Comparison of ENCODE assay signal across 8 mouse cellular contexts in genomic region chr2:93956908-93957784, GRCm38 (mm10). TPM values are rescaled to one million over a fixed set of nuclear protein-coding genes. Genes with fewer than 3 reads are reported as not detected.
A peak's percentile ranks its signal among the peaks of the same experiment; 100 is the strongest.
DNase-seq lines count a peak whose midpoint lies in the region; ATAC-seq and TF ChIP-seq lines count a peak whose summit lies in the region.

Gm13889 (minus strand) TSS chr2:93957201.

- H3K27me3 ChIP-seq in spleen, adult 2 months (ENCODE audit: control insufficient read depth, insufficient read depth, low read length), result peaks cover 18% of the 10 kb centered on the region
- peaks cover 5% of the 10 kb centered on the region; the same call in 1 of the 2 replicates for H3K27me3 ChIP-seq in forebrain, embryonic 11.5 days (ENCODE audit: control insufficient read depth, insufficient read depth, low read length)
- H3K27me3 ChIP-seq in heart, embryonic 13.5 days (replicated peaks), result peaks cover 82% of the 10 kb centered on the region
- peaks cover 19% of the 10 kb centered on the region for H3K27me3 ChIP-seq in kidney, postnatal 0 days (ENCODE audit: insufficient read depth, low read length)
- H3K27me3 ChIP-seq in liver, adult 2 months (ENCODE audit: control insufficient read depth, insufficient read depth, low read length), result peaks cover 6% of the 10 kb centered on the region; the same call in 1 of the 2 replicates
- H3K27me3 ChIP-seq in neural tube, embryonic 11.5 days (ENCODE audit: control insufficient read depth, insufficient read depth, low read length), result peaks cover 42% of the 10 kb centered on the region

- TF ChIP-seq POLR2A in spleen, adult 2 months (IDR thresholded peaks at IDR 0.05; ENCODE audit: low read depth, low read length), result no peak
- TF ChIP-seq POLR2A in liver, adult 2 months (IDR thresholded peaks at IDR 0.05; ENCODE audit: extremely low read depth, insufficient read depth, low read length), result no peak

- ATAC-seq in forebrain, embryonic 11.5 days (replicated peaks; ENCODE audit: low FRiP score), result peak; percentile 70
- ATAC-seq in heart, embryonic 13.5 days (ENCODE audit: extremely low read depth, insufficient number of reproducible peaks, low FRiP score, low TSS enrichment), result peak; percentile 21; the same call in 1 of the 2 replicates
- ATAC-seq in kidney, postnatal 0 days (replicated peaks; ENCODE audit: low FRiP score, low read depth), result peak; percentile 61
- ATAC-seq in neural tube, embryonic 11.5 days (ENCODE audit: insufficient read depth, low FRiP score, low TSS enrichment), result peak; percentile 68

- no peaks in the 10 kb centered on the region for H3K79me2 ChIP-seq in liver, adult 2 months (ENCODE audit: control insufficient read depth, insufficient read depth, low read length)

- WGBS in spleen, adult 2 months, result 10% methylated on average over 60 of the region's 62 CpGs
- 3% methylated on average over 61 of the region's 62 CpGs for WGBS in forebrain, embryonic 11.5 days
- 6% methylated on average over 46 of the region's 62 CpGs for WGBS in heart, embryonic 13.5 days
- 11% methylated on average over 30 of the region's 62 CpGs for WGBS in kidney, postnatal 0 days
- 7% methylated on average over 61 of the region's 62 CpGs for WGBS in liver, adult 2 months
- 6% methylated on average over 42 of the region's 62 CpGs for WGBS in neural tube, embryonic 11.5 days

- H3K4me2 ChIP-seq in forebrain, embryonic 11.5 days (ENCODE audit: low read depth, low read length, severe bottlenecking), result peak within 1 kb of the TSS; percentile 99
- H3K4me2 ChIP-seq in heart, embryonic 13.5 days, result peak within 1 kb of the TSS; percentile 99
- H3K4me2 ChIP-seq in kidney, postnatal 0 days (ENCODE audit: low read length), result peak within 1 kb of the TSS; percentile 91
- H3K4me2 ChIP-seq in neural tube, embryonic 11.5 days (ENCODE audit: low read depth), result peak within 1 kb of the TSS; percentile 98

- H3K4me3 ChIP-seq in spleen, adult 2 months (ENCODE audit: extremely low read depth, insufficient read depth, insufficient read length), result peak within 1 kb of the TSS; percentile 31; the same call in 1 of the 2 replicates
- peak within 1 kb of the TSS; percentile 64 for H3K4me3 ChIP-seq in forebrain, embryonic 11.5 days (ENCODE audit: low read depth, low read length)
- H3K4me3 ChIP-seq in heart, embryonic 13.5 days, result peak within 1 kb of the TSS; percentile 74
- H3K4me3 ChIP-seq in kidney, postnatal 0 days (replicated peaks; ENCODE audit: low read depth, low read length), result peak within 1 kb of the TSS; percentile 67
- peak within 1 kb of the TSS; percentile 65 for H3K4me3 ChIP-seq in liver, adult 2 months (ENCODE audit: insufficient read depth, low read depth, low read length)
- peak within 1 kb of the TSS; percentile 58 for H3K4me3 ChIP-seq in neural tube, embryonic 11.5 days (ENCODE audit: low read depth, low read length)

- no peaks in the 10 kb centered on the region for H3K9me3 ChIP-seq in forebrain, embryonic 11.5 days (ENCODE audit: control insufficient read depth, low read length)
- H3K9me3 ChIP-seq in heart, embryonic 13.5 days, result no peaks in the 10 kb centered on the region
- no peaks in the 10 kb centered on the region for H3K9me3 ChIP-seq in kidney, postnatal 0 days (replicated peaks; ENCODE audit: low read length)
- no peaks in the 10 kb centered on the region for H3K9me3 ChIP-seq in neural tube, embryonic 11.5 days (ENCODE audit: control insufficient read depth, low read length)

- no peak for DNase-seq in spleen, adult 2 months (ENCODE audit: low read depth in 1 of 2, low spot score in 2 of 2)
- DNase-seq in spleen, adult 12 weeks (ENCODE audit: low spot score), result no peak
- DNase-seq in forebrain, embryonic 11.5 days (ENCODE audit: low spot score), result peak; percentile 86
- peak; percentile 80 for DNase-seq in kidney, postnatal 0 days (ENCODE audit: low spot score)
- DNase-seq in liver, adult 2 months (ENCODE audit: extremely low read depth, low read depth, low spot score), result no peak
- DNase-seq in neural tube, embryonic 11.5 days (ENCODE audit: low spot score), result peak; percentile 58
- peak; percentile 12 to 38 for DNase-seq in thymus, postnatal 10 days (ENCODE audit: low spot score in 2 of 2)

- peak within 1 kb of the TSS; percentile 81 for H3K9ac ChIP-seq in forebrain, embryonic 11.5 days (ENCODE audit: low read length)
- peak within 1 kb of the TSS; percentile 87 for H3K9ac ChIP-seq in heart, embryonic 13.5 days
- H3K9ac ChIP-seq in kidney, postnatal 0 days (ENCODE audit: low read depth, low read length), result peak within 1 kb of the TSS; percentile 79
- peak within 1 kb of the TSS; percentile 78 for H3K9ac ChIP-seq in liver, adult 2 months (ENCODE audit: low read depth, low read length)
- H3K9ac ChIP-seq in neural tube, embryonic 11.5 days (ENCODE audit: low read length), result peak within 1 kb of the TSS; percentile 64

- peaks cover 3% of the 10 kb centered on the region; the same call in 1 of the 2 replicates for H3K4me1 ChIP-seq in spleen, adult 2 months (ENCODE audit: control insufficient read depth, insufficient read depth, insufficient read length)
- peaks cover 12% of the 10 kb centered on the region; the same call in 1 of the 2 replicates for H3K4me1 ChIP-seq in forebrain, embryonic 11.5 days (replicated peaks; ENCODE audit: control insufficient read depth, insufficient read depth, low read length)
- peaks cover 27% of the 10 kb centered on the region for H3K4me1 ChIP-seq in heart, embryonic 13.5 days
- H3K4me1 ChIP-seq in kidney, postnatal 0 days (replicated peaks; ENCODE audit: insufficient read depth, low read length), result peaks cover 26% of the 10 kb centered on the region
- no peaks in the 10 kb centered on the region; the same call in 1 of the 2 replicates for H3K4me1 ChIP-seq in liver, adult 2 months (ENCODE audit: control insufficient read depth, insufficient read depth, low read length)
- peaks cover 9% of the 10 kb centered on the region for H3K4me1 ChIP-seq in neural tube, embryonic 11.5 days (ENCODE audit: control insufficient read depth, insufficient read depth, low read length)

- H3K27ac ChIP-seq in spleen, adult 2 months (ENCODE audit: insufficient read depth, low read length), result no peak within 1 kb of the TSS
- H3K27ac ChIP-seq in forebrain, embryonic 11.5 days (ENCODE audit: low read depth, low read length), result peak within 1 kb of the TSS; percentile 39
- H3K27ac ChIP-seq in heart, embryonic 13.5 days (replicated peaks), result peak within 1 kb of the TSS; percentile 32; the same call in 1 of the 2 replicates
- peak within 1 kb of the TSS; percentile 70 for H3K27ac ChIP-seq in kidney, postnatal 0 days
- peak within 1 kb of the TSS; percentile 38; the same call in 1 of the 2 replicates for H3K27ac ChIP-seq in liver, adult 2 months (replicated peaks; ENCODE audit: insufficient read depth, low read depth, low read length)
- H3K27ac ChIP-seq in neural tube, embryonic 11.5 days (ENCODE audit: low read depth, low read length), result no peak within 1 kb of the TSS

- no peak for TF ChIP-seq CTCF in spleen, adult 2 months (IDR thresholded peaks at IDR 0.05; ENCODE audit: extremely low read depth, insufficient read depth, insufficient read length, insufficient replicate concordance)
- no peak for TF ChIP-seq CTCF in kidney, postnatal 0 days (IDR thresholded peaks at IDR 0.05; ENCODE audit: low read depth)
- TF ChIP-seq CTCF in liver, adult 2 months (IDR thresholded peaks at IDR 0.05; ENCODE audit: low read depth, low read length), result no peak

- no peaks in the 10 kb centered on the region for H3K36me3 ChIP-seq in spleen, adult 2 months (ENCODE audit: control insufficient read depth, insufficient read depth, low read length)
- H3K36me3 ChIP-seq in forebrain, embryonic 11.5 days (ENCODE audit: control insufficient read depth, insufficient read depth, low read length), result no peaks in the 10 kb centered on the region
- H3K36me3 ChIP-seq in heart, embryonic 13.5 days, result no peaks in the 10 kb centered on the region
- H3K36me3 ChIP-seq in kidney, postnatal 0 days (ENCODE audit: insufficient read depth, low read length), result no peaks in the 10 kb centered on the region
- H3K36me3 ChIP-seq in liver, adult 2 months (ENCODE audit: control insufficient read depth, insufficient read depth, low read length), result no peaks in the 10 kb centered on the region
- H3K36me3 ChIP-seq in neural tube, embryonic 11.5 days (ENCODE audit: control insufficient read depth, insufficient read depth, low read length), result no peaks in the 10 kb centered on the region

RNA-seq across cellular contexts. Expression of gene Gm13889, which starts in this region (rescaled TPM):
- 12.3 and 15.7 TPM in 2 replicates for polyA plus RNA-seq in spleen, adult 2 months (2012; rRNA removed)
- 8.5 and 11.2 TPM in 2 replicates for polyA plus RNA-seq in forebrain, embryonic 11.5 days (2014; fragmentation: Nextera tagmentation; extraction: Ambion mirVana)
- 4.0 and 4.3 TPM in 2 replicates for polyA plus RNA-seq in heart, embryonic 13.5 days (2015; fragmentation: Nextera tagmentation; extraction: Ambion mirVana)
- 22.2 and 24.8 TPM in 2 replicates for polyA plus RNA-seq in kidney, postnatal 0 days (2015; fragmentation: Nextera tagmentation; extraction: Ambion mirVana)
- total RNA-seq in liver, adult 2 months (2014; rRNA removed), result 0.46 and 0.94 TPM in 2 replicates
- polyA plus RNA-seq in liver, adult 2 months (2012; rRNA removed), result 3.5 and 4.3 TPM in 2 replicates
- polyA plus RNA-seq in neural tube, embryonic 11.5 days (2014; fragmentation: Nextera tagmentation; extraction: Ambion mirVana), result 5.6 and 7.5 TPM in 2 replicates

Comparison
In these comparisons a context has a peak if more than half of its experiments do, and no peak if none do; other contexts are left out.
1. DNase-seq: peak in forebrain, embryonic 11.5 days (single experiment), kidney, postnatal 0 days (single experiment), neural tube, embryonic 11.5 days (single experiment) and thymus, postnatal 10 days (2 of 2); none in spleen, adult 2 months (0 of 2), spleen, adult 12 weeks (single experiment) and liver, adult 2 months (single experiment).
2. H3K27ac ChIP-seq: peak in forebrain, embryonic 11.5 days (single experiment), heart, embryonic 13.5 days (single experiment), kidney, postnatal 0 days (single experiment) and liver, adult 2 months (single experiment); none in spleen, adult 2 months (single experiment) and neural tube, embryonic 11.5 days (single experiment).
3. Peak in every context shown above with its lines, with median percentiles within 50 percentile points of each other: H3K4me3 ChIP-seq, ATAC-seq, H3K4me2 ChIP-seq and H3K9ac ChIP-seq.